Mouse (Mus musculus): ENCODE data around the gene Dst. TPM values are rescaled to one million over a fixed set of nuclear protein-coding genes. Genes with fewer than 3 reads are reported as not detected.

Gene Dst
- polyA plus RNA-seq, 2 experiments, result 4.3 to 5.0 TPM

- Histone ChIP-seq H3K27me3 (ENCODE audit: control insufficient read depth, insufficient read depth, low read length) (no peaks in the 10 kb centered on the region), H3K4me2 (ENCODE audit: low read depth) (peak overlapping the region; percentile 48), H3K4me1 (replicated peaks; ENCODE audit: control insufficient read depth in 2 of 2, insufficient read depth in 2 of 2, low read length in 1 of 2) (peaks cover 0 to 2% of the 10 kb centered on the region in 2 experiments; a peak in 1 of 4 replicates), H3K4me3 (ENCODE audit: insufficient read depth in 1 of 2, low read depth in 2 of 2, low read length in 2 of 2) (no peak overlapping the region), H3K27ac (no peak overlapping the region), H3K9ac (replicated peaks) (no peak overlapping the region), H3K9me3 (ENCODE audit: control insufficient read depth, low read length) (no peaks in the 10 kb centered on the region), H3K36me3 (replicated peaks; ENCODE audit: control insufficient read depth, insufficient read depth, low read depth) (no peaks in the 10 kb centered on the region)
- TF ChIP-seq EP300 (IDR thresholded peaks at IDR 0.05; ENCODE audit: low read depth) (no peak), CTCF (IDR thresholded peaks at IDR 0.05; ENCODE audit: low read depth) (no peak)
- DNase-seq (ENCODE audit: low read depth in 3 of 3, low spot score in 3 of 3) (no peak), ATAC-seq (ENCODE audit: insufficient read depth) (no peak)
- 73% methylated on average over 6 of the region's 6 CpGs for WGBS (ENCODE audit: insufficient replicate concordance)
Measured at GRCm38 (mm10) chr1:34122198-34122597, 214.2 kb downstream of the Dst start.

- no peak for DNase-seq (ENCODE audit: low read depth in 3 of 3, low spot score in 3 of 3)
- no peak overlapping the region for H3K4me3 ChIP-seq (ENCODE audit: insufficient read depth in 1 of 2, low read depth in 2 of 2, low read length in 2 of 2)
- 55% methylated on average over 1 of the region's 1 CpGs for WGBS (ENCODE audit: insufficient replicate concordance)
- no peak overlapping the region for H3K9ac ChIP-seq (replicated peaks)
- no peak overlapping the region for H3K4me2 ChIP-seq (ENCODE audit: low read depth)
- H3K27ac ChIP-seq, result no peak overlapping the region
- peaks cover 0 to 2% of the 10 kb centered on the region in 2 experiments; a peak in 2 of 4 replicates for H3K4me1 ChIP-seq (replicated peaks; ENCODE audit: control insufficient read depth in 2 of 2, insufficient read depth in 2 of 2, low read length in 1 of 2)
- no peaks in the 10 kb centered on the region for H3K36me3 ChIP-seq (replicated peaks; ENCODE audit: control insufficient read depth, insufficient read depth, low read depth)
- TF ChIP-seq CTCF (IDR thresholded peaks at IDR 0.05; ENCODE audit: low read depth), result no peak
- TF ChIP-seq EP300 (IDR thresholded peaks at IDR 0.05; ENCODE audit: low read depth), result no peak
- no peaks in the 10 kb centered on the region for H3K27me3 ChIP-seq (ENCODE audit: control insufficient read depth, insufficient read depth, low read length)
- no peaks in the 10 kb centered on the region for H3K9me3 ChIP-seq (ENCODE audit: control insufficient read depth, low read length)
- ATAC-seq (ENCODE audit: insufficient read depth), result peak; percentile 47; the same call in 1 of the 2 replicates
Measured at GRCm38 (mm10) chr1:34122905-34123304, 214.9 kb downstream of the Dst start.

- Histone ChIP-seq H3K4me1 (replicated peaks; ENCODE audit: control insufficient read depth in 2 of 2, insufficient read depth in 2 of 2, low read length in 1 of 2) (peaks cover 0 to 3% of the 10 kb centered on the region in 2 experiments; a peak in 2 of 4 replicates), H3K9me3 (ENCODE audit: control insufficient read depth, low read length) (no peaks in the 10 kb centered on the region), H3K4me3 (ENCODE audit: insufficient read depth in 1 of 2, low read depth in 2 of 2, low read length in 2 of 2) (no peak overlapping the region), H3K27ac (no peak overlapping the region), H3K27me3 (ENCODE audit: control insufficient read depth, insufficient read depth, low read length) (no peaks in the 10 kb centered on the region), H3K9ac (replicated peaks) (no peak overlapping the region), H3K4me2 (ENCODE audit: low read depth) (0 out of 2 replicates have a peak overlapping the region, but pooled peaks have one; percentile 11), H3K36me3 (replicated peaks; ENCODE audit: control insufficient read depth, insufficient read depth, low read depth) (no peaks in the 10 kb centered on the region)
- no peak for DNase-seq (ENCODE audit: low read depth in 3 of 3, low spot score in 3 of 3)
- WGBS (ENCODE audit: insufficient replicate concordance), result 68% methylated on average over 5 of the region's 5 CpGs
- ATAC-seq (ENCODE audit: insufficient read depth), result peak; percentile 43; the same call in 1 of the 2 replicates
- no peak; the same call in 1 of the 2 replicates for TF ChIP-seq EP300 (IDR thresholded peaks at IDR 0.05; ENCODE audit: low read depth)
- TF ChIP-seq CTCF (IDR thresholded peaks at IDR 0.05; ENCODE audit: low read depth), result no peak
Measured at GRCm38 (mm10) chr1:34123334-34123733, 215.3 kb downstream of the Dst start.

- WGBS (ENCODE audit: insufficient replicate concordance), result 67% methylated on average over 7 of the region's 7 CpGs
- no peak for ATAC-seq (ENCODE audit: insufficient read depth)
Measured at GRCm38 (mm10) chr1:34124376-34124775, 216.4 kb downstream of the Dst start.

GRCm38 (mm10) chr1:34125148-34125547, 217.1 kb downstream of the Dst start:
- Histone ChIP-seq H3K9ac (replicated peaks) (no peak overlapping the region), H3K4me2 (ENCODE audit: low read depth) (no peak overlapping the region), H3K27ac (no peak overlapping the region), H3K27me3 (ENCODE audit: control insufficient read depth, insufficient read depth, low read length) (no peaks in the 10 kb centered on the region), H3K4me3 (ENCODE audit: insufficient read depth in 1 of 2, low read depth in 2 of 2, low read length in 2 of 2) (no peak overlapping the region), H3K36me3 (replicated peaks; ENCODE audit: control insufficient read depth, insufficient read depth, low read depth) (no peaks in the 10 kb centered on the region), H3K9me3 (ENCODE audit: control insufficient read depth, low read length) (no peaks in the 10 kb centered on the region), H3K4me1 (replicated peaks; ENCODE audit: control insufficient read depth in 2 of 2, insufficient read depth in 2 of 2, low read length in 1 of 2) (peaks cover 0 to 3% of the 10 kb centered on the region in 2 experiments; a peak in 2 of 4 replicates)
- ATAC-seq (ENCODE audit: insufficient read depth), result no peak
- TF ChIP-seq EP300 (IDR thresholded peaks at IDR 0.05; ENCODE audit: low read depth), result no peak
- TF ChIP-seq CTCF (IDR thresholded peaks at IDR 0.05; ENCODE audit: low read depth), result no peak
- WGBS (ENCODE audit: insufficient replicate concordance), result 65% methylated on average over 5 of the region's 5 CpGs
- DNase-seq (ENCODE audit: low read depth in 3 of 3, low spot score in 3 of 3), result no peak

More at GRCm38 (mm10) chr1:34124376-34124775, 216.4 kb downstream of the Dst start:
- H3K9ac ChIP-seq (replicated peaks), result no peak overlapping the region
- no peak for TF ChIP-seq EP300 (IDR thresholded peaks at IDR 0.05; ENCODE audit: low read depth)
- H3K27ac ChIP-seq, result no peak overlapping the region
- no peaks in the 10 kb centered on the region for H3K27me3 ChIP-seq (ENCODE audit: control insufficient read depth, insufficient read depth, low read length)
- peaks cover 0 to 3% of the 10 kb centered on the region in 2 experiments; a peak in 2 of 4 replicates for H3K4me1 ChIP-seq (replicated peaks; ENCODE audit: control insufficient read depth in 2 of 2, insufficient read depth in 2 of 2, low read length in 1 of 2)
- no peaks in the 10 kb centered on the region for H3K9me3 ChIP-seq (ENCODE audit: control insufficient read depth, low read length)
- no peak for DNase-seq (ENCODE audit: low read depth in 3 of 3, low spot score in 3 of 3)
- H3K36me3 ChIP-seq (replicated peaks; ENCODE audit: control insufficient read depth, insufficient read depth, low read depth), result no peaks in the 10 kb centered on the region
- no peak overlapping the region for H3K4me3 ChIP-seq (ENCODE audit: insufficient read depth in 1 of 2, low read depth in 2 of 2, low read length in 2 of 2)
- no peak overlapping the region for H3K4me2 ChIP-seq (ENCODE audit: low read depth)

Data from liver, embryonic 14.5 days (tissue).